Mouse (Mus musculus) kidney, adult 2 months (tissue): ENCODE data around the gene Vdac2. TPM values are rescaled to one million over a fixed set of nuclear protein-coding genes. Genes with fewer than 3 reads are reported as not detected.

ENCODE experiments used
- DNase-seq: peaks from one replicate; pipeline ENCODE4 v3.0.0; 2021
- H3K27ac ChIP-seq: fragments of 200-500 bp; 2 replicates; pipeline ENCODE4 v1.5.1; 2012; ENCODE audit warnings: low read depth, low read length, control low read depth, inconsistent platforms; ENCODE audit not compliant: insufficient read depth
- H3K27me3 ChIP-seq: fragments of 200-500 bp; replicated peaks from 2 replicates; pipeline ENCODE4 v1.6.1; 2012; ENCODE audit warnings: mild to moderate bottlenecking, moderate library complexity, low read length, inconsistent platforms; ENCODE audit not compliant: control insufficient read depth, insufficient read depth
- H3K36me3 ChIP-seq: fragments of 200-500 bp; 2 replicates; pipeline ENCODE4 v1.6.1; 2012; ENCODE audit warnings: mild to moderate bottlenecking, moderate library complexity, low read length, inconsistent platforms; ENCODE audit not compliant: control insufficient read depth, insufficient read depth
- H3K4me1 ChIP-seq: fragments of 200-500 bp; 2 replicates; pipeline ENCODE4 v1.6.1; 2011; ENCODE audit warnings: low read length; ENCODE audit not compliant: control insufficient read depth, insufficient read depth
- H3K4me3 ChIP-seq: fragments of 200-500 bp; 2 replicates; pipeline ENCODE4 v1.5.1; 2011; ENCODE audit warnings: mild to moderate bottlenecking, low read depth, low read length, control low read depth; ENCODE audit not compliant: insufficient read depth
- CTCF ChIP-seq: fragments of 200-500 bp; conservative IDR thresholded peaks from 2 replicates; pipeline ENCODE4 v1.5.1; 2011; ENCODE audit warnings: low read depth, mild to moderate bottlenecking, control low read depth, low read length, moderate library complexity, mixed read lengths; ENCODE audit not compliant: insufficient read depth, insufficient read length
- POLR2A ChIP-seq: fragments of 200-500 bp; IDR thresholded peaks from one replicate; pipeline ENCODE4 v1.6.1; 2011; ENCODE audit warnings: low read depth, low read length, control low read depth
- WGBS: fragments of 180-500 bp; shearing (Covaris S2); methylation state at CpG from one replicate; pipeline ENCODE4 v1.1.7; 2018; 5-methylcytosine and 5-hydroxymethylcytosine counted together
- polyA plus RNA-seq: library from polyadenylated mRNA; depleted of rRNA; stranded (reverse); fragments of >200 nt; gene quantifications from 2 replicates; pipeline ENCODE4 v1.2.3, GENCODE M21; 2012; rRNA removed

The Vdac2 gene
- polyA plus RNA-seq = 140 and 166 TPM in 2 replicates

- 92% methylated on average over 2 of the region's 2 CpGs for WGBS
- no peak within 1 kb of the TSS for H3K4me3 ChIP-seq
- DNase-seq = no peak
- H3K27ac ChIP-seq = 0 out of 2 replicates have a peak within 1 kb of the TSS, but pooled peaks have one; percentile 2
- no peaks in the 10 kb centered on the region for H3K36me3 ChIP-seq
- H3K27me3 ChIP-seq = no peaks in the 10 kb centered on the region
- no peak for TF ChIP-seq CTCF
- TF ChIP-seq POLR2A = no peak
- peaks cover 5% of the 10 kb centered on the region; the same call in 1 of the 2 replicates for H3K4me1 ChIP-seq
Observed at GRCm38 (mm10) chr14:21824938-21825337, at the start of gene Vdac2. TSS of gene Vdac2 (plus strand) at chr14:21825238.

GRCm38 (mm10) chr14:21776201-21776600, 48.8 kb upstream of the Vdac2 start:
- no peak for TF ChIP-seq CTCF
- TF ChIP-seq POLR2A = no peak
- Histone ChIP-seq H3K4me3 (no peak overlapping the region), H3K4me1 (peaks cover 18% of the 10 kb centered on the region; the same call in 1 of the 2 replicates), H3K36me3 (peaks cover 1% of the 10 kb centered on the region; the same call in 1 of the 2 replicates), H3K27ac (no peak overlapping the region), H3K27me3 (no peaks in the 10 kb centered on the region)
- peak; percentile 70 for DNase-seq
- WGBS = 54% methylated on average over 4 of the region's 4 CpGs

- peak; percentile 90 for DNase-seq
- Histone ChIP-seq H3K27me3 (no peaks in the 10 kb centered on the region), H3K27ac (peak overlapping the region; percentile 68; the same call in 1 of the 2 replicates), H3K36me3 (peaks cover 2% of the 10 kb centered on the region; the same call in 1 of the 2 replicates), H3K4me1 (peaks cover 11% of the 10 kb centered on the region; the same call in 1 of the 2 replicates), H3K4me3 (no peak overlapping the region)
- 58% methylated on average over 4 of the region's 4 CpGs for WGBS
- TF ChIP-seq POLR2A (no peak), CTCF (no peak)
Observed at GRCm38 (mm10) chr14:21786500-21786899, 38.5 kb upstream of the Vdac2 start.

- H3K4me1 ChIP-seq = peaks cover 11% of the 10 kb centered on the region; the same call in 1 of the 2 replicates
- H3K4me3 ChIP-seq = no peak overlapping the region
- DNase-seq = peak; percentile 77
- no peaks in the 10 kb centered on the region for H3K27me3 ChIP-seq
- TF ChIP-seq CTCF = no peak
- no peak for TF ChIP-seq POLR2A
- H3K36me3 ChIP-seq = peaks cover 2% of the 10 kb centered on the region; the same call in 1 of the 2 replicates
- 41% methylated on average over 3 of the region's 3 CpGs for WGBS
- peak overlapping the region; percentile 6; the same call in 1 of the 2 replicates for H3K27ac ChIP-seq
Observed at GRCm38 (mm10) chr14:21787374-21787773, 37.7 kb upstream of the Vdac2 start.

GRCm38 (mm10) chr14:21788121-21788520, 36.9 kb upstream of the Vdac2 start:
- no peak for TF ChIP-seq POLR2A
- TF ChIP-seq CTCF = no peak
- Histone ChIP-seq H3K27me3 (no peaks in the 10 kb centered on the region), H3K27ac (peak overlapping the region; percentile 35; the same call in 1 of the 2 replicates), H3K4me1 (peaks cover 11% of the 10 kb centered on the region; the same call in 1 of the 2 replicates), H3K36me3 (peaks cover 5% of the 10 kb centered on the region; the same call in 1 of the 2 replicates), H3K4me3 (no peak overlapping the region)
- peak; percentile 14 for DNase-seq
- 73% methylated on average over 5 of the region's 5 CpGs for WGBS

- Histone ChIP-seq H3K27me3 (no peaks in the 10 kb centered on the region), H3K36me3 (peaks cover 5% of the 10 kb centered on the region), H3K27ac (no peak overlapping the region), H3K4me1 (peaks cover 11% of the 10 kb centered on the region; the same call in 1 of the 2 replicates), H3K4me3 (no peak overlapping the region)
- TF ChIP-seq CTCF (no peak), POLR2A (no peak)
- peak; percentile 51 for DNase-seq
- 62% methylated on average over 9 of the region's 9 CpGs for WGBS
Observed at GRCm38 (mm10) chr14:21790585-21791251, 34.3 kb upstream of the Vdac2 start.

- WGBS = 90% methylated on average over 4 of the region's 4 CpGs
- Histone ChIP-seq H3K27me3 (no peaks in the 10 kb centered on the region), H3K4me1 (peaks cover 7% of the 10 kb centered on the region; the same call in 1 of the 2 replicates), H3K4me3 (no peak overlapping the region), H3K27ac (no peak overlapping the region), H3K36me3 (peaks cover 5% of the 10 kb centered on the region)
- no peak for TF ChIP-seq POLR2A
- TF ChIP-seq CTCF = no peak
- no peak for DNase-seq
Observed at GRCm38 (mm10) chr14:21791722-21792121, 33.3 kb upstream of the Vdac2 start.
